Mouse (Mus musculus): Measurements from ENCODE around the gene Cryab. TPM values are rescaled to one million over a fixed set of nuclear protein-coding genes. Genes with fewer than 3 reads are reported as not detected.

The Cryab gene
- polyA plus RNA-seq, 1 experiment, result 10.5 TPM

DNA sequence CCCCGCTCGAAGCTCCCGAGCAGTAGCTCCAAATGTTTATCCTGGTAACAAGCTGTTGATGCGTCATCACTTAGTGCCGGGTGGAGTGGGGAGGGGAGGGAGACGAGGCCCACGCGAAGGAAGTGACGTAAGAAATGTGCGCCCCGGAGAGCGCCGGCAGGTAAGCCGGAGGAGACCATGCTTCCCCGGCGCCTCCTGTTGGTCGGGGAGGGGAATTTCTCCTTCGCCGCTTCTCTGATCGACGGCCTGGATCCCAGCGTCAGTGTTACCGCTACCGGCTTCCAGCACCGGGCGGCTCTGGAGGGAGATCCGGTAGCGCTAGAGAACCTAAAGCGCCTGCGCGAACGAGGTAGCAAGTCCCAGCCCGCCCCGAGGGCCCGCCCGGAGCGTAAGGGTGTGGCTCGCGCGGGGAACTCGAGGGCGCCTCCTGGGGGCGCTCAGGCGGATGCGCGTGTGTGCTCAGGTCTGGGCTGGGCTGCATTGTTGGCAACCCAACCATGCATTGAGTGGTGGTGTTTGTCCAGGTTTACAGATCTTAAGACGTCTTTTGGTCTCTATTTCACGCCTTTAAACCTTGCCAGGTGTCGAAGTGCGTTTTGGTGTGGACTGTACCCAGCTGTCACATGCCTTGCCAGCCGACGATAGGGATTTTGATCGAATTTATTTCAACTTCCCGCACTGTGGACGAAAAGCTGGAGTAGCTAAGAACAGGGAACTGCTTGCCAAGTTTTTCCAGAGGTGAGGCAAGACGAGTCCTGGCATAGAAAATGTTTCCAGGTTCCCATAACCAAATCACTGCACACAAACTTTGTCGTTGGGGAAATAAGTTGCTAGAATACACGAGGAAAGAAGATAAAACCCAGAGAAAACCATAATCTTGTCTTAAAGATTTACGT lies 17.2 kb downstream of the Cryab start, which contains the start of gene Fdxacb1:
Gene Fdxacb1 (plus strand): TSS at position 130 of the 896 bp plus-strand sequence.
- H3K27ac ChIP-seq (ENCODE audit: control insufficient read depth, insufficient read depth, low read depth, low read length, poor library complexity), result peak within 1 kb of the TSS; percentile 93
- TF ChIP-seq CTCF (IDR thresholded peaks at IDR 0.05; ENCODE audit: control insufficient read depth, insufficient read depth, low read length), result peak; percentile 67
- peak; percentile 62; the same call in 1 of the 2 replicates for TF ChIP-seq POLR2A (IDR thresholded peaks at IDR 0.05; ENCODE audit: borderline replicate concordance, control insufficient read depth, low read depth, low read length)
- peak within 1 kb of the TSS; percentile 94 for H3K4me3 ChIP-seq (replicated peaks; ENCODE audit: control insufficient read depth, low read depth, low read length)
- peaks cover 2% of the 10 kb centered on the region; the same call in 1 of the 2 replicates for H3K4me1 ChIP-seq (ENCODE audit: control insufficient read depth, insufficient read depth, low read length)
- 3% methylated on average over 59 of the region's 59 CpGs for WGBS

DNA sequence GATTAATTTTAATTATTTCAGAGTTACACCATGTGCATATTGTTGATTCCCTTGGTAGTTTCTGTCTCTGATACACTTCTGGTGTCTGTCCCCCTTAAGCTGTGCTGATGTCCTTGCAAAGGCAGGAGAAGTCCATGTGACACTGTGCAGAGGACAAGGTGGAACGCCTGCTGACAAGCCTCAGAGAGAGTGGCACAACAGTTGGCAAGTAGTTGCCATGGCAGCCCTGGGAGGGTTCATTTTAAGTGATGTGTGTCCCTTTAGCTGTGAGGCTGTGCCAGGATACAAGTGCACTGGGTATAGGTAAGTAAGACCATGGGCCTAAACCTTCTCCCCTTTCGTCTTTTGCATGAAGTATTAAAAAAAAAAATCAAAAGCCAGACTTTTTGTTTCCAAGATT lies 18.9 kb downstream of the Cryab start:
- H3K27ac ChIP-seq (ENCODE audit: control insufficient read depth, insufficient read depth, low read depth, low read length, poor library complexity), result no peak overlapping the region
- H3K4me3 ChIP-seq (replicated peaks; ENCODE audit: control insufficient read depth, low read depth, low read length), result no peak overlapping the region
- no peak for TF ChIP-seq POLR2A (IDR thresholded peaks at IDR 0.05; ENCODE audit: borderline replicate concordance, control insufficient read depth, low read depth, low read length)
- no peak for TF ChIP-seq CTCF (IDR thresholded peaks at IDR 0.05; ENCODE audit: control insufficient read depth, insufficient read depth, low read length)
- peaks cover 2% of the 10 kb centered on the region; the same call in 1 of the 2 replicates for H3K4me1 ChIP-seq (ENCODE audit: control insufficient read depth, insufficient read depth, low read length)
- 78% methylated on average over 2 of the region's 2 CpGs for WGBS

DNA sequence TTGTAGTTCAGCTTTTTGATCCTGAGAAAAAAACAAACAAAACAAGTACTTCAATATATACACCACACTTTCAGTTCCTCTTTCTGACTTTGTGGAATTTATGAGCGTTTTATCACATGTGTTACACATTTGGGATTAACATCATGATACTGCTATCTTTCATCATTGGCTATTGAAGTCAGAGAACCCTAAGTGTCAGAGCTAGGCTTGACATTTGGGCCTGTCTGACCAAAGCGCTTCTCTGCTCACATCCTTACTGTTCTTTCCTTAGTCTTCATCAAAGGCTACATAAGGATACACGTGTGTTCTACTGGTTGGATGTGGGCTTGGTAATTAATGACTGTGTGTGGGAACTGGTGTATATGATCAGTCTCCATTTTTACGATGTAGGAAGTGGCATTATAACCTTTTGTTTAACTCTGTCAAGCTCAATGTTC lies 22.9 kb downstream of the Cryab start:
- Histone ChIP-seq H3K27ac (ENCODE audit: control insufficient read depth, insufficient read depth, low read depth, low read length, poor library complexity) (no peak overlapping the region), H3K4me3 (replicated peaks; ENCODE audit: control insufficient read depth, low read depth, low read length) (no peak overlapping the region), H3K4me1 (ENCODE audit: control insufficient read depth, insufficient read depth, low read length) (no peaks in the 10 kb centered on the region; the same call in 1 of the 2 replicates)
- TF ChIP-seq POLR2A (IDR thresholded peaks at IDR 0.05; ENCODE audit: borderline replicate concordance, control insufficient read depth, low read depth, low read length) (no peak), CTCF (IDR thresholded peaks at IDR 0.05; ENCODE audit: control insufficient read depth, insufficient read depth, low read length) (no peak)
- 10% methylated on average over 4 of the region's 4 CpGs for WGBS

DNA sequence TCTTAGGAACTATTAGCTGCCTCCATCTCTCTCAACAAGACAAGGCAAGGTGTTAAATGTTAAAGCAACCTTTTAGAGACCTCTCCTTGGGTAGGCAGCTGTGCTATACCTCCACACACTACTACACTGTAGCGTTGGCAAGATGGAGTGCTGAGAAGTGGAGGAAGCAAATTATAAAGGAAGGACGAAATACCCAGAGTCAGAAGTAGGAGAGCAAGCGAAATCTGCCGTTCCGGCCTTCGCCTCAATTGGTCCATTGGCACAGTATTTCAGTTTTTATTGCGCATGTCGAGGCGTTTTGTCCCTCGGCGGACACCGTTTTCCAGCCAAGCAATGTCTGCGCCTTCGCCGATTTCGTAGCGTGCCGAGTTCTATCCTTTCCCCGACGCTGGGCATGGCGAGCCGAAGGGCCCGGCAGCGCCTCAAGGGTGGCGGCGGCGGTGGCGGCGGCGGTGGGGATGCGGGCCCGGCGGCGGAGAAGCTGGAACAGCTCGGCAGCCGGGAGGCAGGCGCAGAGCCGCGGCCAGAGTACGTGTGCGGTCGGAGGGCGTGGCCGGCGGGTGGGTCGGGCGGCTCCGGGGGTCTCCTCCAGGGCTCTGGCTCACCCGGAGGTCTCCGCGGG lies 24.0 kb downstream of the Cryab start, which contains the start of the genes Alg9 and 1110032A03Rik:
Gene Alg9 (plus strand): TSS at position 29 of the 622 bp plus-strand sequence.
Gene 1110032A03Rik (minus strand): TSS at position 530 of the 622 bp plus-strand sequence.
- TF ChIP-seq POLR2A (IDR thresholded peaks at IDR 0.05; ENCODE audit: borderline replicate concordance, control insufficient read depth, low read depth, low read length) (no peak), CTCF (IDR thresholded peaks at IDR 0.05; ENCODE audit: control insufficient read depth, insufficient read depth, low read length) (no peak)

DNA sequence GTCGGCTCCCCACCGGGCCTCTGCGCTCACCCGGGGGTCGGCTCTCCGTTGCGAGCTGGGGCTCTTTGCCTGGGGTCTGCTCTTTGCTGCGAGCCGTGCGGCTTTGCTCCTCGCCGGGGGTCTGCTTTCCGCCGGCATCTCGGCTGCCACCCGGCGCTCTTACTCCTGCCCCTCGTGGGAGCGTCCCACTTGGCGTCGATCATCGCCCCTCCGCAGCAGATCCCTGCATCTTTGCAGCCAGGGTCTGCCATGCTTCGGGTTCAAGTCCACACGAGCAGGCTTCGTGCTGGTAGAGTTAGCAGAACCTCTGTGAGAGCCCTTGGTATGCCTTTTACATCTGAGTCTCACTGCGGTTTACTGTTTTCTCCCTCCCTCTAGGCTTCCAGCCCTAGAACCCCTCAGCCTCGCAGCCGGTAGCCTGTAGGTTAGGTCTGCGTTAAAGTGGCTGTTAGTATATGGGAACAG lies 24.6 kb downstream of the Cryab start:
- Histone ChIP-seq H3K4me3 (replicated peaks; ENCODE audit: control insufficient read depth, low read depth, low read length) (peak overlapping the region; percentile 68), H3K27ac (ENCODE audit: control insufficient read depth, insufficient read depth, low read depth, low read length, poor library complexity) (no peak overlapping the region), H3K4me1 (ENCODE audit: control insufficient read depth, insufficient read depth, low read length) (no peaks in the 10 kb centered on the region; the same call in 1 of the 2 replicates)
- TF ChIP-seq CTCF (IDR thresholded peaks at IDR 0.05; ENCODE audit: control insufficient read depth, insufficient read depth, low read length) (no peak), POLR2A (IDR thresholded peaks at IDR 0.05; ENCODE audit: borderline replicate concordance, control insufficient read depth, low read depth, low read length) (no peak)
- WGBS, result under 1% methylated on average over 30 of the region's 30 CpGs

More for the DNA sequence above, 24.0 kb downstream of the Cryab start, which contains the start of the genes Alg9 and 1110032A03Rik:
- H3K4me1 ChIP-seq (ENCODE audit: control insufficient read depth, insufficient read depth, low read length), result no peaks in the 10 kb centered on the region; the same call in 1 of the 2 replicates
- 1% methylated on average over 50 of the region's 51 CpGs for WGBS
- H3K4me3 ChIP-seq (replicated peaks; ENCODE audit: control insufficient read depth, low read depth, low read length), result peak within 1 kb of the TSS; percentile 68
- peak within 1 kb of the TSS; percentile 59 for H3K27ac ChIP-seq (ENCODE audit: control insufficient read depth, insufficient read depth, low read depth, low read length, poor library complexity)

DNA sequence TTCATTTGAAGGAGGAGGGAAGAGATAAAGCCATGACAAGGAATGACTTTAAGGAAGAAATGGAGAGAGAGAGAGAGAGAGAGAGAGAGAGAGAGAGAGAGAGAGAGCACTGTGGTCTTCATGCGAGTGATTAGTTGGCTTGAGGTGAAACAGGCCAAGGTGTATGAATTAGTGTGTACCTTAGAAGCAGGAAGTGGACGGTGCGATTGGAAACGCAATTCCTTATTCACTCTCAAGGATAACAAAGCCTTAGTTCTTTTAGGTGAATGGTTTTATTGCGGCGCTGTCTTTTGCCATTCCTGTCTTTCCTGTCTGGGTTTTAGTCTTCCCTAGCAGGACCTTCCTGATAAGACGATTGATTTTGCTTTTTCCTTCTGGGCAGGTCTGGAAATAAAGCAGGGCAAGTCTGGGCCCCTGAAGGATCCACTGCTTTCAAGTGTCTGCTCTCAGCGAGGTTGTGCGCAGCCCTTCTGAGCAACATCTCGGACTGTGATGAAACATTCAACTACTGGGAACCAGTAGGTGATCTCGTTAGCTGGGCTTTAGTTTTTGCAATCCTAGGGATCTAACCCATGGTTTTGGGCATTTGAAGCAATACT lies 25.1 kb downstream of the Cryab start:
- no peaks in the 10 kb centered on the region; the same call in 1 of the 2 replicates for H3K4me1 ChIP-seq (ENCODE audit: control insufficient read depth, insufficient read depth, low read length)
- TF ChIP-seq CTCF (IDR thresholded peaks at IDR 0.05; ENCODE audit: control insufficient read depth, insufficient read depth, low read length), result no peak
- TF ChIP-seq POLR2A (IDR thresholded peaks at IDR 0.05; ENCODE audit: borderline replicate concordance, control insufficient read depth, low read depth, low read length), result no peak
- peak overlapping the region; percentile 68 for H3K4me3 ChIP-seq (replicated peaks; ENCODE audit: control insufficient read depth, low read depth, low read length)
- WGBS, result 49% methylated on average over 11 of the region's 11 CpGs
- no peak overlapping the region for H3K27ac ChIP-seq (ENCODE audit: control insufficient read depth, insufficient read depth, low read depth, low read length, poor library complexity)

DNA sequence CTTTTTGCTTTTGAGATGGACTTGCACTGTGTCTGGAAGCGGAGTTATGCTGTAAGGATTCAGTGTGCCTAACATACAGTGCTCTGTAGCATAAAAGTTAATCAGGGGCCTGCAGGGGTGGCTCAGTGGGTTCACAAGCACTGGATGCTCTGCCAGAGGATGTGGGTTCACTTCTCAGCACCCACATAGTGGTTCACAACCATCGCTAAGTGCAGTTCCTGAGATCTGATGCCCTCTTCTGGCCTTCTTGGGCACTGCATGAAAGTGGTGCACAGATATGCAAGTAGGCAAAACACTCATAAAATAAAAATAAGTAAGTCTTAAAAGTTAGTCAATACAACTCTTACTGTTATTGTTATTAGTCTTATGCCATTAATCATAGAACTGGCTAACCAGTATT lies 31.0 kb downstream of the Cryab start:
- Histone ChIP-seq H3K27ac (ENCODE audit: control insufficient read depth, insufficient read depth, low read depth, low read length, poor library complexity) (no peak overlapping the region), H3K4me3 (replicated peaks; ENCODE audit: control insufficient read depth, low read depth, low read length) (no peak overlapping the region), H3K4me1 (ENCODE audit: control insufficient read depth, insufficient read depth, low read length) (no peaks in the 10 kb centered on the region)
- TF ChIP-seq CTCF (IDR thresholded peaks at IDR 0.05; ENCODE audit: control insufficient read depth, insufficient read depth, low read length) (peak; percentile 57), POLR2A (IDR thresholded peaks at IDR 0.05; ENCODE audit: borderline replicate concordance, control insufficient read depth, low read depth, low read length) (no peak)
- 65% methylated on average over 2 of the region's 2 CpGs for WGBS

Data from bone marrow, adult 2 months (tissue).